Mouse (Mus musculus) embryonic fibroblast, embryonic 13.5 days (primary cell): ENCODE results near the gene 0610037L13Rik. TPM values are rescaled to one million over a fixed set of nuclear protein-coding genes. Genes with fewer than 3 reads are reported as not detected.

Source experiments
- H3K27ac ChIP-seq: 2 replicates; pipeline ENCODE4 v1.5.1; 2012; ENCODE audit warnings: low read length, control low read depth, inconsistent platforms; ENCODE audit not compliant: insufficient read depth
- H3K4me1 ChIP-seq: 2 replicates; pipeline ENCODE4 v1.6.1; 2011; ENCODE audit warnings: low read length; ENCODE audit not compliant: control insufficient read depth, insufficient read depth
- H3K4me3 ChIP-seq: 2 replicates; pipeline ENCODE4 v1.5.1; 2011; ENCODE audit warnings: mild to moderate bottlenecking, control low read depth, low read length; ENCODE audit not compliant: insufficient read depth
- CTCF ChIP-seq: IDR thresholded peaks from 2 replicates; pipeline ENCODE4 v1.5.1; 2011; ENCODE audit warnings: mild to moderate bottlenecking, control low read depth, low read length, moderate library complexity, borderline replicate concordance; ENCODE audit not compliant: insufficient read depth
- POLR2A ChIP-seq: IDR thresholded peaks from 2 replicates; pipeline ENCODE4 v1.6.1; 2011; ENCODE audit warnings: low read depth, mild to moderate bottlenecking, control low read depth, low read length, moderate library complexity
- polyA plus RNA-seq: library from polyadenylated mRNA; stranded (reverse); fragments of >200 nt; gene quantifications from 2 replicates; pipeline ENCODE4 v1.2.4, GENCODE M21; 2011; ENCODE audit warnings: low read depth; ENCODE audit not compliant: missing spikeins, insufficient read length

The 0610037L13Rik gene
- polyA plus RNA-seq, 1 experiment: 67.6 TPM

DNA sequence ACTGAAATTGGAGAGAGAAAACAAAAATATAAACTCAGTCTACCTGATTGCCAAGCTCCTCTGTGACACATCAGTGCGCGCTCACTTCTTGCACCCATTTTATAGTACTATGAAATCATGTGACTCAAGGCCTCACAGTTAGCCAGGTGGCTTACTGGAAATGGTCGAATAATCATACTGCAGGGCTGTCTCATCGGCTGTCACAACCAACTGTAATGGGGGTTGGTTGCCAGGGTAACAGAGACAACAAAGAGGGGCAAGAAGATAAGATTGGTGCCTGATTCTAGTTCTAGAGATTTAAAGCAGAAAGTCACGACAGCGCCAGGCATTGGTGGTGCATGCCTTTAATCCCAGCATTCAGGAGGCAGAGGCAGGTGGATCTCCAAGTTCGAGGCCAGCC lies 30.6 kb upstream of the 0610037L13Rik start:
- H3K4me1 ChIP-seq: no peaks in the 10 kb centered on the region
- H3K4me3 ChIP-seq: no peak overlapping the region
- H3K27ac ChIP-seq: no peak overlapping the region
- TF ChIP-seq CTCF (no peak), POLR2A (no peak)

- Histone ChIP-seq H3K4me3 (no peak overlapping the region), H3K4me1 (0 out of 2 replicates have a peak, but pooled peaks cover 2% of the 10 kb centered on the region), H3K27ac (peak overlapping the region; percentile 30; the same call in 1 of the 2 replicates)
- TF ChIP-seq POLR2A: no peak
- no peak for TF ChIP-seq CTCF
Measured at GRCm38 (mm10) chr4:107864866-107865265, 24.7 kb upstream of the 0610037L13Rik start.

DNA sequence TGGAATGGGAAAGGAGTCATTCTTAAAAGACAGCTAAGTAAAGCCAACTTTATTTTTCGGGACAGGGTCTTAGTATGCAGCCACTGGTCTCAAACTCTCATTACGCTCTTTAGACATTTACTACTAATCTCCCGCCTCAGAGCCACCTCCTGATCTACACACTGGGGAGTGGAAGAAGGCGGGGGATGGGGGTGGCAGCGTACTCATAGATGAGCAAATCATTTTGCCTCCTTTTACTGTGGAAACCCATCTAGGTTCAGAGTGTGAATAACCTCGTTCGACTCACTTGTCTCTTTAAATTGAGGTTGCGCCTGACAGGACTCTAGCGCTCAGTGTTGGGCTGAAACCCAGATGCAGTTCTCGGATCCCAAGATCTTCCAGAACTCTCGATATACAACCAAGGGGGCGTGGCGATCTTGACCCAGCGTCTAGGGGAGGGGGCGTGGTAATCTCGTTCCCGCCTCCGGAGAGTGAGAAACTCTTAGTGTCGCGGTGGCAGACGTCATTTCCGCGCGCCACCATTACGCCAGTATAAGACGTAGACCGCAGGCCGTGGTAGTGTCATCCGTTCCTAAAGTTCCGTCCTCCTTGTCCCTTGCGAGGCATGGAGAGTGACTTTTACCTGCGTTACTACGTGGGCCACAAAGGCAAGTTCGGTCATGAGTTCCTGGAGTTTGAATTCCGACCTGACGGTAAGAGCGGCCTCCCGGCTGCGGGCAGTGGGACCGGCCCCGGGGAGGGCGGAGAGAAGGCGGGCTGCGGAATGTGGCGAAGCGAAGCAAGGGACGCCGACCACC lies 10.2 kb upstream of the 0610037L13Rik start, which contains the start of gene Magoh:
Gene Magoh, plus strand, starts transcription at position 502 of the 797 bp plus-strand sequence.
- Histone ChIP-seq H3K27ac (peak within 1 kb of the TSS; percentile 27; the same call in 1 of the 2 replicates), H3K4me3 (peak within 1 kb of the TSS; percentile 90), H3K4me1 (no peaks in the 10 kb centered on the region; the same call in none of the 2 replicates)
- no peak; the same call in 1 of the 2 replicates for TF ChIP-seq CTCF
- peak; percentile 99 for TF ChIP-seq POLR2A

- no peak overlapping the region for H3K27ac ChIP-seq
- H3K4me3 ChIP-seq: no peak overlapping the region
- TF ChIP-seq CTCF: no peak
- no peak for TF ChIP-seq POLR2A
- H3K4me1 ChIP-seq: no peaks in the 10 kb centered on the region; the same call in none of the 2 replicates
Measured at GRCm38 (mm10) chr4:107881631-107882030, 8.0 kb upstream of the 0610037L13Rik start.

GRCm38 (mm10) chr4:107886371-107886770 lies 3.2 kb upstream of the 0610037L13Rik start:
- TF ChIP-seq CTCF: no peak
- no peak for TF ChIP-seq POLR2A

DNA sequence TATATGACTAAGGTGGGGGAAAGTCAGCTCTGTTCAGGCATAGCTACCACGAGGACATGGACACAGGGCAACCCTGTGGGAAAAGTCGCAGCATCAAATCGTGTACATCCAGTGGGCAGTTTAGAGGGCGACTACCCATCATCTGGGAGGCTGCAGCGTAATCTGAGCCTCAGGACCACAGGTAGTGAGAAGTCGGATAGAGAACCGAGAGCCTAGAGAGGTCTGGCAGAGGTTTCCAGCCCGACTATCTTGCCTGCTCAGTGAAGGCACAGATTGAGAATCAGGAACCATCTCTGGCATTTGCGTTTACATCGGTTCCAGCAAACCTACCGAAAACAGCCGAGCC lies 255 bp upstream of the 0610037L13Rik start:
- TF ChIP-seq POLR2A: peak; percentile 87
- TF ChIP-seq CTCF: no peak
- peak overlapping the region; percentile 54 for H3K4me3 ChIP-seq

More at GRCm38 (mm10) chr4:107886371-107886770, 3.2 kb upstream of the 0610037L13Rik start:
- Histone ChIP-seq H3K4me3 (no peak overlapping the region), H3K27ac (no peak overlapping the region), H3K4me1 (peaks cover 2% of the 10 kb centered on the region; the same call in 1 of the 2 replicates)

GRCm38 (mm10) chr4:107892663-107893062 lies 3.0 kb downstream of the 0610037L13Rik start:
- Histone ChIP-seq H3K4me3 (no peak overlapping the region), H3K4me1 (0 out of 2 replicates have a peak, but pooled peaks cover 2% of the 10 kb centered on the region), H3K27ac (no peak overlapping the region)
- TF ChIP-seq POLR2A (no peak), CTCF (no peak)

More for the DNA sequence above, 255 bp upstream of the 0610037L13Rik start:
- H3K4me1 ChIP-seq: 0 out of 2 replicates have a peak, but pooled peaks cover 2% of the 10 kb centered on the region
- peak overlapping the region; percentile 15; the same call in 1 of the 2 replicates for H3K27ac ChIP-seq

- TF ChIP-seq POLR2A: no peak
- H3K4me1 ChIP-seq: no peaks in the 10 kb centered on the region
- H3K27ac ChIP-seq: no peak overlapping the region
- H3K4me3 ChIP-seq: no peak overlapping the region
Measured at GRCm38 (mm10) chr4:107899211-107899927, 9.8 kb downstream of the 0610037L13Rik start.

- no peaks in the 10 kb centered on the region for H3K4me1 ChIP-seq
- H3K27ac ChIP-seq: no peak overlapping the region
- H3K4me3 ChIP-seq: no peak overlapping the region
- TF ChIP-seq POLR2A (no peak), CTCF (no peak)
Measured at GRCm38 (mm10) chr4:107900206-107900605, 10.6 kb downstream of the 0610037L13Rik start.

- TF ChIP-seq CTCF (no peak), POLR2A (no peak)
- Histone ChIP-seq H3K4me3 (no peak overlapping the region), H3K4me1 (no peaks in the 10 kb centered on the region), H3K27ac (no peak overlapping the region)
Measured at GRCm38 (mm10) chr4:107904252-107904651, 14.6 kb downstream of the 0610037L13Rik start.
